ENCODE assay signal across 7 mouse cellular contexts in genomic region chr6:42395960-42396809, GRCm38 (mm10). TPM values are rescaled to one million over a fixed set of nuclear protein-coding genes. Genes with fewer than 3 reads are reported as not detected.
DNase-seq lines count a peak whose midpoint lies in the region; ATAC-seq and TF ChIP-seq lines count a peak whose summit lies in the region.

No protein-coding gene starts in this region.

- no peaks in the 10 kb centered on the region for H3K79me2 ChIP-seq in MEL (ENCODE audit: control insufficient read depth, insufficient read depth, low read length, poor library complexity)

- H3K27me3 ChIP-seq in MEL (ENCODE audit: control insufficient read depth in 1 of 2, insufficient read depth in 2 of 2, low read length in 2 of 2), result peaks cover 9 to 20% of the 10 kb centered on the region in 2 experiments
- H3K27me3 ChIP-seq in heart, embryonic 16.5 days (ENCODE audit: control insufficient read depth, insufficient read depth, low read length), result no peaks in the 10 kb centered on the region
- no peaks in the 10 kb centered on the region for H3K27me3 ChIP-seq in liver, embryonic 14.5 days (ENCODE audit: control insufficient read depth, insufficient read depth, low read length)
- H3K27me3 ChIP-seq in spleen, adult 2 months (ENCODE audit: control insufficient read depth, insufficient read depth, low read length), result no peaks in the 10 kb centered on the region
- H3K27me3 ChIP-seq in midbrain, embryonic 16.5 days (ENCODE audit: control insufficient read depth, insufficient read depth, low read depth, low read length), result no peaks in the 10 kb centered on the region

- no peak for TF ChIP-seq POLR2A in MEL (IDR thresholded peaks at IDR 0.05; ENCODE audit: control insufficient read depth in 1 of 2, insufficient read depth in 1 of 2, low read depth in 1 of 2, low read length in 2 of 2, poor library complexity in 1 of 2)
- TF ChIP-seq POLR2A in spleen, adult 2 months (IDR thresholded peaks at IDR 0.05; ENCODE audit: low read depth, low read length), result no peak

- 46% methylated on average over 9 of the region's 9 CpGs for WGBS in heart, embryonic 16.5 days
- 52% methylated on average over 9 of the region's 9 CpGs for WGBS in liver, embryonic 14.5 days (ENCODE audit: insufficient replicate concordance)
- 56% methylated on average over 9 of the region's 9 CpGs for WGBS in spleen, adult 2 months
- WGBS in midbrain, embryonic 16.5 days, result 74% methylated on average over 9 of the region's 9 CpGs

- ATAC-seq in heart, embryonic 16.5 days (replicated peaks; ENCODE audit: extremely low read depth, insufficient read depth, low FRiP score), result peak; percentile 89
- ATAC-seq in liver, embryonic 14.5 days (ENCODE audit: insufficient read depth), result no peak
- no peak for ATAC-seq in midbrain, embryonic 16.5 days

- no peak overlapping the region for H3K27ac ChIP-seq in MEL (ENCODE audit: control insufficient read depth, low read depth, low read length)
- peak overlapping the region; percentile 37 for H3K27ac ChIP-seq in heart, embryonic 16.5 days (ENCODE audit: low read length)
- no peak overlapping the region for H3K27ac ChIP-seq in liver, embryonic 14.5 days
- peak overlapping the region; percentile 33; the same call in 1 of the 2 replicates for H3K27ac ChIP-seq in spleen, adult 2 months (ENCODE audit: insufficient read depth, low read length)
- no peak overlapping the region for H3K27ac ChIP-seq in midbrain, embryonic 16.5 days (ENCODE audit: low read length)

- TF ChIP-seq CTCF in MEL (IDR thresholded peaks at IDR 0.05 in 2 of 3, conservative IDR thresholded peaks at IDR 0.05 in 1 of 3; ENCODE audit: control insufficient read depth in 1 of 3, insufficient read depth in 1 of 3, low read depth in 2 of 3, low read length in 3 of 3, poor library complexity in 1 of 3, severe bottlenecking in 1 of 3), result no peak
- TF ChIP-seq CTCF in liver, embryonic 14.5 days (IDR thresholded peaks at IDR 0.05; ENCODE audit: low read depth), result no peak
- TF ChIP-seq CTCF in spleen, adult 2 months (IDR thresholded peaks at IDR 0.05; ENCODE audit: extremely low read depth, insufficient read depth, insufficient read length, insufficient replicate concordance), result no peak

- peaks cover 0 to 11% of the 10 kb centered on the region in 2 experiments; a peak in 2 of 4 replicates for H3K36me3 ChIP-seq in MEL (ENCODE audit: control insufficient read depth in 1 of 2, insufficient read depth in 2 of 2, low read length in 2 of 2)
- no peaks in the 10 kb centered on the region for H3K36me3 ChIP-seq in heart, embryonic 16.5 days (ENCODE audit: control insufficient read depth, insufficient read depth)
- no peaks in the 10 kb centered on the region for H3K36me3 ChIP-seq in liver, embryonic 14.5 days (replicated peaks; ENCODE audit: control insufficient read depth, insufficient read depth, low read depth)
- no peaks in the 10 kb centered on the region for H3K36me3 ChIP-seq in spleen, adult 2 months (ENCODE audit: control insufficient read depth, insufficient read depth, low read length)
- no peaks in the 10 kb centered on the region for H3K36me3 ChIP-seq in midbrain, embryonic 16.5 days (ENCODE audit: control insufficient read depth, insufficient read depth, low read length)

- no peak overlapping the region for H3K4me3 ChIP-seq in MEL (ENCODE audit: control insufficient read depth in 1 of 2, insufficient read depth in 1 of 2, low read depth in 2 of 2, low read length in 2 of 2)
- no peak overlapping the region for H3K4me3 ChIP-seq in heart, embryonic 16.5 days (ENCODE audit: low read length)
- no peak overlapping the region for H3K4me3 ChIP-seq in liver, embryonic 14.5 days (ENCODE audit: insufficient read depth in 1 of 2, low read depth in 2 of 2, low read length in 2 of 2)
- no peak overlapping the region for H3K4me3 ChIP-seq in spleen, adult 2 months (ENCODE audit: extremely low read depth, insufficient read depth, insufficient read length)
- no peak overlapping the region for H3K4me3 ChIP-seq in midbrain, embryonic 16.5 days (ENCODE audit: low read depth, low read length)

- no peak overlapping the region for H3K9ac ChIP-seq in MEL (ENCODE audit: control insufficient read depth, low read depth, low read length, poor library complexity, severe bottlenecking)
- H3K9ac ChIP-seq in heart, embryonic 16.5 days (ENCODE audit: low read length), result no peak overlapping the region
- no peak overlapping the region for H3K9ac ChIP-seq in liver, embryonic 14.5 days (replicated peaks)
- no peak overlapping the region for H3K9ac ChIP-seq in midbrain, embryonic 16.5 days (ENCODE audit: low read depth, low read length)

- H3K9me3 ChIP-seq in MEL (replicated peaks; ENCODE audit: insufficient read depth, low read length), result no peaks in the 10 kb centered on the region
- H3K9me3 ChIP-seq in heart, embryonic 16.5 days (replicated peaks; ENCODE audit: control insufficient read depth, low read length), result no peaks in the 10 kb centered on the region
- no peaks in the 10 kb centered on the region for H3K9me3 ChIP-seq in liver, embryonic 14.5 days (ENCODE audit: control insufficient read depth, low read length)
- H3K9me3 ChIP-seq in midbrain, embryonic 16.5 days (replicated peaks; ENCODE audit: control insufficient read depth, low read length, poor library complexity, severe bottlenecking), result no peaks in the 10 kb centered on the region

- H3K4me2 ChIP-seq in heart, embryonic 16.5 days (ENCODE audit: low read depth, low read length), result no peak overlapping the region
- no peak overlapping the region for H3K4me2 ChIP-seq in liver, embryonic 14.5 days (ENCODE audit: low read depth)
- H3K4me2 ChIP-seq in midbrain, embryonic 16.5 days (ENCODE audit: low read length), result no peak overlapping the region

- no peak for TF ChIP-seq EP300 in MEL (IDR thresholded peaks at IDR 0.05; ENCODE audit: low read depth in 1 of 2, low read length in 2 of 2)
- no peak for TF ChIP-seq EP300 in liver, embryonic 14.5 days (IDR thresholded peaks at IDR 0.05; ENCODE audit: low read depth)

- H3K4me1 ChIP-seq in MEL (ENCODE audit: control insufficient read depth in 1 of 2, insufficient read depth in 2 of 2, low read length in 2 of 2), result peaks cover 2 to 11% of the 10 kb centered on the region in 2 experiments; a peak in 3 of 4 replicates
- H3K4me1 ChIP-seq in heart, embryonic 16.5 days (ENCODE audit: control insufficient read depth, insufficient read depth, low read length), result peaks cover 15% of the 10 kb centered on the region
- H3K4me1 ChIP-seq in liver, embryonic 14.5 days (replicated peaks; ENCODE audit: control insufficient read depth in 2 of 2, insufficient read depth in 2 of 2, low read length in 1 of 2), result no peaks in the 10 kb centered on the region
- H3K4me1 ChIP-seq in spleen, adult 2 months (ENCODE audit: control insufficient read depth, insufficient read depth, insufficient read length), result peaks cover 11% of the 10 kb centered on the region; the same call in 1 of the 2 replicates
- no peaks in the 10 kb centered on the region for H3K4me1 ChIP-seq in midbrain, embryonic 16.5 days (ENCODE audit: control insufficient read depth, insufficient read depth, low read length)

- DNase-seq in 3134 (ENCODE audit: extremely low read depth, insufficient read length, low spot score), result peak; percentile 59
- peak; percentile 63 for DNase-seq in MEL (ENCODE audit: low read depth, low spot score)
- DNase-seq in cerebellum, postnatal 36 days, result peak; percentile 33 to 44
- peak in 2 of 3 experiments; percentile 9 to 39 for DNase-seq in liver, embryonic 14.5 days (ENCODE audit: low read depth in 3 of 3, low spot score in 3 of 3)
- DNase-seq in spleen, adult 2 months (ENCODE audit: low read depth in 1 of 2, low spot score in 2 of 2), result peak in 1 of 2 experiments; percentile 20

- TF ChIP-seq RAD21 in MEL (IDR thresholded peaks at IDR 0.05; ENCODE audit: low read depth, low read length), result no peak

RNA-seq across cellular contexts. Expression of gene Tas2r143, which starts 3.9 kb away (rescaled TPM):
- not detected in 2 replicates for total RNA-seq in MEL (2012; rRNA removed)
- polyA plus RNA-seq in MEL (2012; ENCODE audit: insufficient read depth in 1 of 2, insufficient read length in 2 of 2, low read depth in 1 of 2, low replicate concordance in 2 of 2, missing spikeins in 1 of 2), result not detected
- not detected in 2 replicates for polyA plus RNA-seq in heart, embryonic 16.5 days (2015; fragmentation: Nextera tagmentation; extraction: Ambion mirVana)
- not detected in 2 replicates for polyA plus RNA-seq in liver, embryonic 14.5 days (2012; rRNA removed)
- polyA plus RNA-seq in liver, embryonic 14.5 days (2014; fragmentation: Nextera tagmentation; extraction: Ambion mirVana), result not detected in 2 replicates
- 0.13 and 0.69 TPM in 2 replicates for polyA plus RNA-seq in spleen, adult 2 months (2012; rRNA removed)
- not detected in 2 replicates for polyA plus RNA-seq in midbrain, embryonic 16.5 days (2015; fragmentation: Nextera tagmentation; extraction: Ambion mirVana)

RNA-seq across cellular contexts. Expression of gene Tas2r135, which starts 9.0 kb away (rescaled TPM):
- not detected in 2 replicates for total RNA-seq in MEL (2012; rRNA removed)
- not detected for polyA plus RNA-seq in MEL (2012; ENCODE audit: insufficient read depth in 1 of 2, insufficient read length in 2 of 2, low read depth in 1 of 2, low replicate concordance in 2 of 2, missing spikeins in 1 of 2)
- not detected in 2 replicates for polyA plus RNA-seq in heart, embryonic 16.5 days (2015; fragmentation: Nextera tagmentation; extraction: Ambion mirVana)
- polyA plus RNA-seq in liver, embryonic 14.5 days (2012; rRNA removed), result not detected in 2 replicates
- not detected in 2 replicates for polyA plus RNA-seq in liver, embryonic 14.5 days (2014; fragmentation: Nextera tagmentation; extraction: Ambion mirVana)
- 0.07 and 0.13 TPM in 2 replicates for polyA plus RNA-seq in spleen, adult 2 months (2012; rRNA removed)
- polyA plus RNA-seq in midbrain, embryonic 16.5 days (2015; fragmentation: Nextera tagmentation; extraction: Ambion mirVana), result not detected in 2 replicates

RNA-seq across cellular contexts. Expression of gene Epha1, which starts 23.1 kb away (rescaled TPM):
- total RNA-seq in MEL (2012; rRNA removed), result not detected in 2 replicates
- under 1 TPM in 1 of 2 experiments, not detected in 1; 0.04 TPM for polyA plus RNA-seq in MEL (2012; ENCODE audit: insufficient read depth in 1 of 2, insufficient read length in 2 of 2, low read depth in 1 of 2, low replicate concordance in 2 of 2, missing spikeins in 1 of 2)
- polyA plus RNA-seq in heart, embryonic 16.5 days (2015; fragmentation: Nextera tagmentation; extraction: Ambion mirVana), result 1.9 and 2.9 TPM in 2 replicates
- polyA plus RNA-seq in liver, embryonic 14.5 days (2012; rRNA removed), result 3.5 and 4.0 TPM in 2 replicates
- polyA plus RNA-seq in liver, embryonic 14.5 days (2014; fragmentation: Nextera tagmentation; extraction: Ambion mirVana), result 1.4 and 1.7 TPM in 2 replicates
- 0.18 and 0.19 TPM in 2 replicates for polyA plus RNA-seq in spleen, adult 2 months (2012; rRNA removed)
- polyA plus RNA-seq in midbrain, embryonic 16.5 days (2015; fragmentation: Nextera tagmentation; extraction: Ambion mirVana), result 0.47 and 0.94 TPM in 2 replicates

RNA-seq across cellular contexts. Expression of gene Tas2r126, which starts 38.1 kb away (rescaled TPM):
- not detected in 2 replicates for total RNA-seq in MEL (2012; rRNA removed)
- not detected for polyA plus RNA-seq in MEL (2012; ENCODE audit: insufficient read depth in 1 of 2, insufficient read length in 2 of 2, low read depth in 1 of 2, low replicate concordance in 2 of 2, missing spikeins in 1 of 2)
- polyA plus RNA-seq in heart, embryonic 16.5 days (2015; fragmentation: Nextera tagmentation; extraction: Ambion mirVana), result not detected in 2 replicates
- not detected in 2 replicates for polyA plus RNA-seq in liver, embryonic 14.5 days (2012; rRNA removed)
- polyA plus RNA-seq in liver, embryonic 14.5 days (2014; fragmentation: Nextera tagmentation; extraction: Ambion mirVana), result not detected in 2 replicates
- 0.09 TPM in 1 of 2 replicates, not detected in the other for polyA plus RNA-seq in spleen, adult 2 months (2012; rRNA removed)
- not detected in 2 replicates for polyA plus RNA-seq in midbrain, embryonic 16.5 days (2015; fragmentation: Nextera tagmentation; extraction: Ambion mirVana)

RNA-seq across cellular contexts. Expression of gene Zyx, which starts 46.8 kb away (rescaled TPM):
- total RNA-seq in MEL (2012; rRNA removed), result 7.0 and 7.5 TPM in 2 replicates
- 10 to 100 TPM in 1 of 2 experiments, not detected in 1; 48.4 TPM for polyA plus RNA-seq in MEL (2012; ENCODE audit: insufficient read depth in 1 of 2, insufficient read length in 2 of 2, low read depth in 1 of 2, low replicate concordance in 2 of 2, missing spikeins in 1 of 2)
- polyA plus RNA-seq in heart, embryonic 16.5 days (2015; fragmentation: Nextera tagmentation; extraction: Ambion mirVana), result 152 and 159 TPM in 2 replicates
- 26.7 and 27.7 TPM in 2 replicates for polyA plus RNA-seq in liver, embryonic 14.5 days (2012; rRNA removed)
- 30.2 and 36.5 TPM in 2 replicates for polyA plus RNA-seq in liver, embryonic 14.5 days (2014; fragmentation: Nextera tagmentation; extraction: Ambion mirVana)
- polyA plus RNA-seq in spleen, adult 2 months (2012; rRNA removed), result 184 and 228 TPM in 2 replicates
- 55.1 and 56.5 TPM in 2 replicates for polyA plus RNA-seq in midbrain, embryonic 16.5 days (2015; fragmentation: Nextera tagmentation; extraction: Ambion mirVana)

Comparison
In these comparisons a context has a peak if more than half of its experiments do, and no peak if none do; other contexts are left out.
1. H3K27ac ChIP-seq: peak in heart, embryonic 16.5 days (single experiment) and spleen, adult 2 months (single experiment); none in MEL (single experiment), liver, embryonic 14.5 days (single experiment) and midbrain, embryonic 16.5 days (single experiment).